Mouse (Mus musculus) kidney, embryonic 14.5 days (tissue): ENCODE measurements around the gene 1110051M20Rik. TPM values are rescaled to one million over a fixed set of nuclear protein-coding genes. Genes with fewer than 3 reads are reported as not detected.

Experiments used
- ATAC-seq: fragments of 200-750 bp; cut with Nextera tagmentation; 2 replicates; pipeline ENCODE4 v1.8.0; 2017; ENCODE audit warnings: moderate number of reproducible peaks, mild to moderate bottlenecking, moderate TSS enrichment, moderate library complexity; ENCODE audit not compliant: low FRiP score, low TSS enrichment
- H3K27ac ChIP-seq: fragments of 300-500 bp; sonication (generic); 2 replicates; pipeline ENCODE4 v1.5.1; 2014; ENCODE audit warnings: low read depth, mild to moderate bottlenecking, low read length, moderate library complexity, mixed read lengths
- H3K27me3 ChIP-seq: fragments of 300-500 bp; sonication (generic); 2 replicates; pipeline ENCODE4 v1.6.1; 2014; ENCODE audit warnings: mild to moderate bottlenecking, low read length; ENCODE audit not compliant: control insufficient read depth, insufficient read depth
- H3K36me3 ChIP-seq: fragments of 300-500 bp; sonication (generic); 2 replicates; pipeline ENCODE4 v1.6.1; 2014; ENCODE audit warnings: low read length, mixed read lengths; ENCODE audit not compliant: control insufficient read depth, insufficient read depth
- H3K4me1 ChIP-seq: fragments of 300-500 bp; sonication (generic); 2 replicates; pipeline ENCODE4 v1.6.1; 2014; ENCODE audit warnings: low read length, mixed read lengths; ENCODE audit not compliant: control insufficient read depth, insufficient read depth
- H3K4me2 ChIP-seq: fragments of 300-500 bp; sonication (generic); replicated peaks from 2 replicates; pipeline ENCODE4 v1.6.1; 2014; ENCODE audit warnings: low read depth, mild to moderate bottlenecking, low read length
- H3K4me3 ChIP-seq: fragments of 300-500 bp; sonication (generic); 2 replicates; pipeline ENCODE4 v1.5.1; 2014; ENCODE audit warnings: mild to moderate bottlenecking, low read length
- H3K9ac ChIP-seq: fragments of 300-500 bp; sonication (generic); 2 replicates; pipeline ENCODE4 v1.6.1; 2014; ENCODE audit warnings: low read depth, mild to moderate bottlenecking, low read length, moderate library complexity
- H3K9me3 ChIP-seq: fragments of 300-500 bp; sonication (generic); 2 replicates; pipeline ENCODE4 v1.6.1; 2016; ENCODE audit warnings: low read length; ENCODE audit not compliant: control insufficient read depth
- WGBS: fragments of 180-500 bp; shearing (Covaris S2); extraction: QIAGEN DNeasy Blood & Tissue Kit; methylation state at CpG from one replicate; pipeline ENCODE4 v1.1.7; 2014; 5-methylcytosine and 5-hydroxymethylcytosine counted together
- polyA plus RNA-seq: library from polyadenylated mRNA; unstranded; fragments of >200 nt; fragmentation: Nextera tagmentation; extraction: Ambion mirVana; gene quantifications from 2 replicates; pipeline ENCODE4 v1.2.1, GENCODE M21; 2014

1110051M20Rik gene
- polyA plus RNA-seq, 1 experiment from 2014 or later, result 65.9 TPM

DNA sequence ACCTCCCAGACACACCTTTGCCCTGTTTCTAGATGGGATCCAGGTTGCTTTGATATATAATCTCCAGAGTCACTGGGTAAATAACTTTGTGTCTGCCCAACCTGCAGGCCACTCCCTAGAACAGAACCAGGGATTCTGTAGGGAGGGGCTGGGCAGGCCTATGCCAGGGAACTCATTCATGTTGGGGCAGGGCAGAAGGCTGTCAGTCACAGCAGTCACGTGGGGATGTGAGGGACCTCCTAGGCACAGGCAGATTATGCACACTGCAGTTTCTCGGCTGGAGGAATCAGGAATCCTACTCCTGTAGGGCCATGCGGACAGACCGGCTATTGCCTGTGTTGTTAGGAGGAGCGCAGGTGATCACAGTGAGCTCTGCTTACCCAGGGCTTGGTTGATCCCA is 163.1 kb downstream of the 1110051M20Rik start:
- ATAC-seq, result peak; percentile 33; the same call in 1 of the 2 replicates
- H3K9me3 ChIP-seq, result no peaks in the 10 kb centered on the region
- peaks cover 15% of the 10 kb centered on the region; the same call in 1 of the 2 replicates for H3K36me3 ChIP-seq
- H3K4me1 ChIP-seq, result 0 out of 2 replicates have a peak, but pooled peaks cover 2% of the 10 kb centered on the region
- H3K4me3 ChIP-seq, result no peak overlapping the region
- no peak overlapping the region for H3K27ac ChIP-seq
- H3K4me2 ChIP-seq, result no peak overlapping the region
- 37% methylated on average over 5 of the region's 5 CpGs for WGBS
- no peaks in the 10 kb centered on the region for H3K27me3 ChIP-seq
- H3K9ac ChIP-seq, result no peak overlapping the region

- WGBS, result 60% methylated on average over 2 of the region's 2 CpGs
- ATAC-seq, result no peak; the same call in 1 of the 2 replicates
- H3K9me3 ChIP-seq, result no peaks in the 10 kb centered on the region
Measured at GRCm38 (mm10) chr2:91279372-91279755, 165.1 kb downstream of the 1110051M20Rik start.

GRCm38 (mm10) chr2:91278749-91279371 is 165.6 kb downstream of the 1110051M20Rik start:
- Histone ChIP-seq H3K9ac (no peak overlapping the region), H3K27me3 (no peaks in the 10 kb centered on the region), H3K36me3 (peaks cover 38% of the 10 kb centered on the region), H3K9me3 (no peaks in the 10 kb centered on the region), H3K27ac (no peak overlapping the region), H3K4me3 (no peak overlapping the region), H3K4me2 (no peak overlapping the region), H3K4me1 (0 out of 2 replicates have a peak, but pooled peaks cover 2% of the 10 kb centered on the region)
- peak; percentile 83 for ATAC-seq
- WGBS, result 35% methylated on average over 10 of the region's 10 CpGs

More at GRCm38 (mm10) chr2:91279372-91279755, 165.1 kb downstream of the 1110051M20Rik start:
- no peak overlapping the region for H3K4me3 ChIP-seq
- no peaks in the 10 kb centered on the region for H3K27me3 ChIP-seq
- no peak overlapping the region for H3K4me2 ChIP-seq
- H3K27ac ChIP-seq, result no peak overlapping the region
- no peak overlapping the region for H3K9ac ChIP-seq
- H3K36me3 ChIP-seq, result peaks cover 33% of the 10 kb centered on the region
- 0 out of 2 replicates have a peak, but pooled peaks cover 2% of the 10 kb centered on the region for H3K4me1 ChIP-seq

DNA sequence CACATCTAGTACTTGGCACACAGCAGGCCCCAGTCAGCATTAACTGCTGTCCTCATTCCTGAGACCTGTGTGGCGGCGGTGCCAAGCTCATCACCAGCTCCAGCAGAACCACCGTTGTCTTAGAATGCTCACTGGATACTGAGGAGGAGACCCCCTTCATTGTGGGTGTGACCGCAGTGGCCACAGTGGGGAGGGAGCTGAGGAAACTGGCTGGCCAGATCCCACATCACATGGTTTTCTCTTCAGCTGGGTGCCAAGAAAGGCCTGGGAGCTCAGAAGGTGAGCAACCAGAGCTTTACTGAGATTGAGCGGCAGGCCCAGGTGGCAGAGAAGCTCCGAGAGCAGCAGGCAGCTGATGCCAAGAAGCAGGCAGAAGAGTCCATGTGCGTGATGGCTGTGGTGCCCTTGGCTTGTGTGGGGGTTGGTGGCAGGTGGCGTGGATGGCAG is 174.8 kb downstream of the 1110051M20Rik start:
- no peak overlapping the region for H3K9ac ChIP-seq
- H3K36me3 ChIP-seq, result peaks cover 81% of the 10 kb centered on the region
- peaks cover 7% of the 10 kb centered on the region; the same call in 1 of the 2 replicates for H3K4me1 ChIP-seq
- no peak overlapping the region for H3K27ac ChIP-seq
- H3K4me2 ChIP-seq, result no peak overlapping the region
- no peak for ATAC-seq
- H3K9me3 ChIP-seq, result no peaks in the 10 kb centered on the region
- 91% methylated on average over 8 of the region's 8 CpGs for WGBS
- H3K4me3 ChIP-seq, result no peak overlapping the region
- H3K27me3 ChIP-seq, result no peaks in the 10 kb centered on the region

DNA sequence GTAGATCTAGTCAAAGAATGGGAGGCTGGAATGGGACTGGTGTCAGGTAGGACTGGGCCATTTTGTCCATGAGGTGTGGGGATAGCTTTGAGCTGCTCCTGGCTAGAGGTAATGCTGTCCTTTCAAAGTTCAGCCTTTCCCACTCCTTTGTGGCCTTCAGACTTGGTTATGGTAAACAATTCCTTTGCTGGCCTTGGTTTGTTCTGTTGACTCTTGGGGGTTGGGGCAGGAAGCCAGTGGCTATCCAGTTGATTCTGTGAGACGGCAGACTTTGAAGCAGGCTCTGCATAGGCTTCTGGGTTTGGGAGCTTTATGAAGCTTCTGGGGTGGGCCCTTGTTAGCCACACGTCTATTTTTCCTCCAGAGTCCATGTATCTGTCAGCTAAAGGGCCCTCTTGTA is 175.8 kb downstream of the 1110051M20Rik start:
- 75% methylated on average over 2 of the region's 2 CpGs for WGBS
- H3K36me3 ChIP-seq, result peaks cover 71% of the 10 kb centered on the region
- H3K9me3 ChIP-seq, result no peaks in the 10 kb centered on the region
- H3K9ac ChIP-seq, result no peak overlapping the region
- H3K4me3 ChIP-seq, result no peak overlapping the region
- H3K4me1 ChIP-seq, result peaks cover 15% of the 10 kb centered on the region; the same call in 1 of the 2 replicates
- no peak for ATAC-seq
- H3K4me2 ChIP-seq, result no peak overlapping the region
- H3K27ac ChIP-seq, result no peak overlapping the region
- no peaks in the 10 kb centered on the region for H3K27me3 ChIP-seq

DNA sequence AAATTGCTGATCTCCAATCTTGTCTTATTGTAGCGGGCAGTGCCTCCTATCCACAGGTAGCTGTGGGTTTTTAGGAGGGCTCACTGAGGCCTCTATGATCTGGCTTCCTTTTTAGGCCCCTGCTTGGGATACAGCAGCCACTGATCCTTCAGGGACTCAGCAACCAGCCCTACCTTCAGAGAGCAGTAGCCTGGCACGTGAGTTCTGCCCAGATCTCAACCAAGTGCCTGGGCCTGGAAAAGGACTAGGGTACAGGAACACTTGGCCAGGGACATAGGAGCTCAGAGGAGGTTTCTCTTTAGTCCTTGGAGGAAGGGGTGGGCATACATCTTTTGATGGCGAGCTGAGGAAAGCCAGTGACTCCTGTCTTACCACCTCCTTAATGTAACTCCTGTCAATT is 176.5 kb downstream of the 1110051M20Rik start:
- H3K4me2 ChIP-seq, result no peak overlapping the region
- no peaks in the 10 kb centered on the region for H3K9me3 ChIP-seq
- no peak overlapping the region for H3K4me3 ChIP-seq
- peaks cover 70% of the 10 kb centered on the region for H3K36me3 ChIP-seq
- ATAC-seq, result no peak
- H3K27ac ChIP-seq, result no peak overlapping the region
- no peaks in the 10 kb centered on the region for H3K27me3 ChIP-seq
- WGBS, result 93% methylated on average over 3 of the region's 3 CpGs
- H3K4me1 ChIP-seq, result peaks cover 15% of the 10 kb centered on the region; the same call in 1 of the 2 replicates
- no peak overlapping the region for H3K9ac ChIP-seq

GRCm38 (mm10) chr2:91264711-91265681 is 179.5 kb downstream of the 1110051M20Rik start, which contains the start of gene Arfgap2:
Arfgap2 (plus strand) TSS chr2:91264974.
- 1% methylated on average over 72 of the region's 72 CpGs for WGBS
- Histone ChIP-seq H3K4me3 (peak within 1 kb of the TSS; percentile 92), H3K27ac (peak within 1 kb of the TSS; percentile 93), H3K27me3 (no peaks in the 10 kb centered on the region), H3K4me1 (peaks cover 15% of the 10 kb centered on the region; the same call in 1 of the 2 replicates), H3K9me3 (no peaks in the 10 kb centered on the region), H3K9ac (peak within 1 kb of the TSS; percentile 88), H3K36me3 (peaks cover 63% of the 10 kb centered on the region), H3K4me2 (peak within 1 kb of the TSS; percentile 71)
- peak; percentile 99 for ATAC-seq

- ATAC-seq, result 0 out of 2 replicates have a peak, but pooled peaks have one; percentile 2
- no peaks in the 10 kb centered on the region for H3K9me3 ChIP-seq
- peaks cover 15% of the 10 kb centered on the region; the same call in 1 of the 2 replicates for H3K4me1 ChIP-seq
- H3K27me3 ChIP-seq, result no peaks in the 10 kb centered on the region
- peak overlapping the region; percentile 88 for H3K27ac ChIP-seq
- H3K36me3 ChIP-seq, result peaks cover 53% of the 10 kb centered on the region
- peak overlapping the region; percentile 71 for H3K4me2 ChIP-seq
- peak overlapping the region; percentile 92 for H3K4me3 ChIP-seq
- 82% methylated on average over 17 of the region's 17 CpGs for WGBS
- peak overlapping the region; percentile 88; the same call in 1 of the 2 replicates for H3K9ac ChIP-seq
Measured at GRCm38 (mm10) chr2:91263692-91264660, 180.5 kb downstream of the 1110051M20Rik start.
